Mouse (Mus musculus) midbrain, embryonic 14.5 days (tissue): Measurements from ENCODE around the gene Tnfaip2. TPM values are rescaled to one million over a fixed set of nuclear protein-coding genes. Genes with fewer than 3 reads are reported as not detected.

Experiments used
- ATAC-seq: fragments of 200-750 bp; cut with Nextera tagmentation; 2 replicates; pipeline ENCODE4 v1.8.0; 2017; ENCODE audit warnings: moderate number of reproducible peaks, moderate library complexity; ENCODE audit not compliant: low FRiP score, low TSS enrichment
- DNase-seq: peaks from one replicate; pipeline ENCODE4 v3.0.0-alpha.2; 2015
- H3K27ac ChIP-seq: fragments of 300-500 bp; sonication (generic); replicated peaks from 2 replicates; pipeline ENCODE4 v1.5.1; 2014; ENCODE audit warnings: mild to moderate bottlenecking, low read depth, low read length, moderate library complexity
- H3K27me3 ChIP-seq: fragments of 300-500 bp; sonication (generic); 2 replicates; pipeline ENCODE4 v1.6.1; 2014; ENCODE audit warnings: low read length, control low read depth, mixed read lengths; ENCODE audit not compliant: control insufficient read depth, insufficient read depth
- H3K36me3 ChIP-seq: fragments of 300-500 bp; sonication (generic); 2 replicates; pipeline ENCODE4 v1.6.1; 2014; ENCODE audit warnings: low read length, control low read depth; ENCODE audit not compliant: control insufficient read depth, insufficient read depth
- H3K4me1 ChIP-seq: fragments of 300-500 bp; sonication (generic); 2 replicates; pipeline ENCODE4 v1.6.1; 2014; ENCODE audit warnings: mild to moderate bottlenecking, antibody characterized with exemption, low read length, control low read depth; ENCODE audit not compliant: control insufficient read depth, insufficient read depth
- H3K4me2 ChIP-seq: fragments of 300-500 bp; sonication (generic); 2 replicates; pipeline ENCODE4 v1.6.1; 2014; ENCODE audit warnings: mild to moderate bottlenecking, low read length, moderate library complexity
- H3K4me3 ChIP-seq: fragments of 300-500 bp; sonication (generic); replicated peaks from 2 replicates; pipeline ENCODE4 v1.5.1; 2014; ENCODE audit warnings: low read depth, low read length
- H3K9ac ChIP-seq: fragments of 300-500 bp; sonication (generic); replicated peaks from 2 replicates; pipeline ENCODE4 v1.6.1; 2014; ENCODE audit warnings: mild to moderate bottlenecking, low read length, moderate library complexity
- H3K9me3 ChIP-seq: fragments of 300-500 bp; sonication (generic); 2 replicates; pipeline ENCODE4 v1.6.1; 2016; ENCODE audit warnings: low read length, control low read depth, mixed read lengths; ENCODE audit not compliant: control insufficient read depth
- WGBS: fragments of 180-500 bp; shearing (Covaris S2); extraction: QIAGEN DNeasy Blood & Tissue Kit; methylation state at CpG from one replicate; pipeline ENCODE4 v1.1.7; 2014; 5-methylcytosine and 5-hydroxymethylcytosine counted together
- polyA plus RNA-seq: library from polyadenylated mRNA; unstranded; fragments of >200 nt; fragmentation: Nextera tagmentation; extraction: Ambion mirVana; gene quantifications from 2 replicates; pipeline ENCODE4 v1.2.1, GENCODE M21; 2014

Gene Tnfaip2
- polyA plus RNA-seq, 1 experiment from 2014 or later = 0.82 TPM

DNA sequence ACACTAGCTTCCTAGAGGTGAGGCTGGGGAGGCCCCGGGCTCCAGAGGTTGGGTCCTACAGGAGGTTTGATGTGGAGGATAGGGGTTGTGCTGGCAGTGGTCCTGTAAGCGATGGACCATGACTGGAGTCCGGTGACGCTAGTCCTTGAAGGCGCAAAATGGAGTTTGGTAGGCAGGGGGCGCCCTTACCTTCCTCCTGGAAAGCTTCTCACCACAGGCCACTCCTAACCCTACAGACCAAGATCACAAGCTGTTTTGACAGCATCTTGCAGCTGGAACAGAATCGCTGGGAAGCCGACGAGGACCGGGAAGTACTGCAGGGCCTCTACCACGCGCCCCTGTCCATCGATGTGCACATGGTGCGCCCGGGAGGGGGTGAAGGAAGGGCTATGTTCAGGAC lies 17.0 kb upstream of the Tnfaip2 start:
- peaks cover 11% of the 10 kb centered on the region; the same call in 1 of the 2 replicates for H3K4me1 ChIP-seq
- no peak for ATAC-seq
- peak; percentile 85 for DNase-seq
- no peak overlapping the region for H3K9ac ChIP-seq
- H3K27me3 ChIP-seq = peaks cover 85% of the 10 kb centered on the region
- H3K9me3 ChIP-seq = no peaks in the 10 kb centered on the region
- H3K27ac ChIP-seq = no peak overlapping the region
- 2% methylated on average over 15 of the region's 15 CpGs for WGBS
- no peak overlapping the region for H3K4me2 ChIP-seq
- no peak overlapping the region for H3K4me3 ChIP-seq
- no peaks in the 10 kb centered on the region for H3K36me3 ChIP-seq

DNA sequence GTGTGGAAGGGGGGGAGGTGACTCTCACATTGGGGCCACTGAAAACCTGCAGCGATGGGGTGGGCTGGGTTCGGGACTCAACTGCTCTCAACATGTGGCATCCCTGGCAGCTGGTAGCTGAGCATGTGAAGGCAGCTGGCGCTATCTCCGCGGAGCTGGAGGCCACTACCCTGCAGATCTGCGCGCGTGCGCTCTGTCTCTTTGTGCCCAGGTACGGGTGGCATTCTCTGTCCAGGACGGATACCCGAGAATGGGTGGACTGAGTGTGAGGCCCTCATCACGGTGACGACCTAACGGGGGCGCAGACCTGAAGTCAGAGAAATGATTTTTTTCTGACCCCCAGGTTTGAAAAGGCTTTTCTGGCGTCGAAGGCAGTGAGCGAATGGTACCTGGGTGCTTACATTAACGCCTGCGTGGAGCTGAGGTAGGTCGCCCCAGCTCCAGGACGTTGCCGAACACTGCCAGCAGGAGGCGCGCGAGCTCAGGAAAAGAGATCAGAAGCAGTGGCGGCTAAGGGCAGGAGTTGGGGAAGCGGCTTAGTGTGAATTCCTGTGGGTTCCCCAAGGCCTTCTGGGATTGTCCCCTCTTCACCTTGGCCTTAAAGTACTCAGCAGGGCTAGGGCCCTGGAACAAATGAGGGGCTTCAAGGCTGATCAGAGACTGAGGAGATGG lies 16.3 kb upstream of the Tnfaip2 start:
- H3K9ac ChIP-seq = no peak overlapping the region
- H3K27me3 ChIP-seq = peaks cover 92% of the 10 kb centered on the region
- peak overlapping the region; percentile 25 for H3K4me2 ChIP-seq
- ATAC-seq = peak; percentile 46; the same call in 1 of the 2 replicates
- H3K4me1 ChIP-seq = peaks cover 11% of the 10 kb centered on the region; the same call in 1 of the 2 replicates
- H3K4me3 ChIP-seq = no peak overlapping the region
- 20% methylated on average over 29 of the region's 29 CpGs for WGBS
- H3K36me3 ChIP-seq = no peaks in the 10 kb centered on the region
- DNase-seq = peak; percentile 91
- no peak overlapping the region for H3K27ac ChIP-seq
- H3K9me3 ChIP-seq = no peaks in the 10 kb centered on the region

GRCm38 (mm10) chr12:111427438-111428113 lies 14.7 kb upstream of the Tnfaip2 start:
- H3K27ac ChIP-seq = no peak overlapping the region
- DNase-seq (peak; percentile 54), ATAC-seq (no peak)
- no peak overlapping the region for H3K9ac ChIP-seq
- peaks cover 11% of the 10 kb centered on the region; the same call in 1 of the 2 replicates for H3K4me1 ChIP-seq
- no peak overlapping the region for H3K4me3 ChIP-seq
- 49% methylated on average over 12 of the region's 12 CpGs for WGBS
- H3K27me3 ChIP-seq = peaks cover 88% of the 10 kb centered on the region
- no peaks in the 10 kb centered on the region for H3K36me3 ChIP-seq
- H3K9me3 ChIP-seq = no peaks in the 10 kb centered on the region
- H3K4me2 ChIP-seq = no peak overlapping the region

DNA sequence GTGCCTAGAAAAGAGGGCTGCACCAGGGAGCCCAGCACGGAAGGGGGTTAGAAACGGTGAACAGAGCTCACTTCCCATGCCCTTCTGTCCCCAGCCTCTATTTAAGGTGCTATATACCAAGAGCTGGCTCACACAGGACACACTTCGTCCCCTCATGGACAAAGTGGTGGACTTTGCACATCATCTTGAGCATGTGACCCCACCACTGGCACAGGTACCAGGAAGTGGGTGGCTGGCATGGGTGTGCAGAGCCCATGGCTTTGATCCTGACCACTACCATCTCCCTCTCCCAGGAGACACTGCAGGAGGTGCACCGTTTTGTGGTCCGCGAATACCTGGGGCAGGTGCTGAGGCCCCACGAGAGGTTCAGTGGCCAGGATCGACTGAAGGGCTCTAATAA lies 13.9 kb upstream of the Tnfaip2 start:
- no peak overlapping the region for H3K27ac ChIP-seq
- H3K36me3 ChIP-seq = no peaks in the 10 kb centered on the region
- no peaks in the 10 kb centered on the region for H3K9me3 ChIP-seq
- no peak overlapping the region for H3K9ac ChIP-seq
- ATAC-seq (no peak), DNase-seq (no peak)
- peaks cover 11% of the 10 kb centered on the region; the same call in 1 of the 2 replicates for H3K4me1 ChIP-seq
- H3K4me3 ChIP-seq = no peak overlapping the region
- WGBS = 19% methylated on average over 8 of the region's 8 CpGs
- peaks cover 81% of the 10 kb centered on the region for H3K27me3 ChIP-seq
- peak overlapping the region; percentile 65; the same call in 1 of the 2 replicates for H3K4me2 ChIP-seq

GRCm38 (mm10) chr12:111428961-111429911 lies 13.0 kb upstream of the Tnfaip2 start:
- ATAC-seq = no peak
- Histone ChIP-seq H3K27ac (0 out of 2 replicates have a peak overlapping the region, but pooled peaks have one; percentile 26), H3K9ac (peak overlapping the region; percentile 44), H3K27me3 (peaks cover 73% of the 10 kb centered on the region), H3K4me1 (peaks cover 11% of the 10 kb centered on the region; the same call in 1 of the 2 replicates), H3K4me3 (peak overlapping the region; percentile 41), H3K9me3 (no peaks in the 10 kb centered on the region), H3K36me3 (no peaks in the 10 kb centered on the region), H3K4me2 (peak overlapping the region; percentile 65)
- WGBS = 1% methylated on average over 40 of the region's 40 CpGs
- DNase-seq = peak; percentile 83

- H3K4me3 ChIP-seq = peak overlapping the region; percentile 41
- H3K36me3 ChIP-seq = no peaks in the 10 kb centered on the region
- H3K9me3 ChIP-seq = no peaks in the 10 kb centered on the region
- H3K4me1 ChIP-seq = peaks cover 21% of the 10 kb centered on the region
- peak overlapping the region; percentile 65 for H3K4me2 ChIP-seq
- DNase-seq = no peak
- H3K27ac ChIP-seq = no peak overlapping the region
- peak overlapping the region; percentile 44; the same call in 1 of the 2 replicates for H3K9ac ChIP-seq
- peaks cover 62% of the 10 kb centered on the region for H3K27me3 ChIP-seq
- ATAC-seq = no peak
- WGBS = 11% methylated on average over 27 of the region's 27 CpGs
These were observed 12.0 kb upstream of the Tnfaip2 start for GRCm38 (mm10) chr12:111430049-111430867.

GRCm38 (mm10) chr12:111430868-111431817 lies 11.1 kb upstream of the Tnfaip2 start:
- Histone ChIP-seq H3K36me3 (no peaks in the 10 kb centered on the region), H3K27ac (no peak overlapping the region), H3K4me2 (no peak overlapping the region), H3K4me1 (peaks cover 22% of the 10 kb centered on the region), H3K9ac (no peak overlapping the region), H3K9me3 (no peaks in the 10 kb centered on the region), H3K4me3 (no peak overlapping the region), H3K27me3 (peaks cover 55% of the 10 kb centered on the region)
- 31% methylated on average over 14 of the region's 14 CpGs for WGBS
- DNase-seq (no peak), ATAC-seq (no peak)
